Mouse (Mus musculus) hindbrain, embryonic 12.5 days (tissue): ENCODE measurements around the gene Ube2e2. TPM values are rescaled to one million over a fixed set of nuclear protein-coding genes. Genes with fewer than 3 reads are reported as not detected.
"Not testable (repeated sequence)": the region's sequence is repeated elsewhere in the genome, so short reads cannot be mapped to it uniquely, and the experiment has no call there.

Experiments
- ATAC-seq: fragments of 200-750 bp; cut with Nextera tagmentation; 2 replicates; pipeline ENCODE4 v1.8.0; 2017; ENCODE audit warnings: moderate TSS enrichment; ENCODE audit not compliant: low FRiP score
- H3K27ac ChIP-seq: fragments of 300-500 bp; sonication (generic); 2 replicates; pipeline ENCODE4 v1.5.1; 2016; ENCODE audit warnings: mild to moderate bottlenecking
- H3K27me3 ChIP-seq: fragments of 300-500 bp; sonication (generic); 2 replicates; pipeline ENCODE4 v1.6.1; 2016; ENCODE audit warnings: mild to moderate bottlenecking
- H3K36me3 ChIP-seq: fragments of 300-500 bp; sonication (generic); 2 replicates; pipeline ENCODE4 v1.6.1; 2016; ENCODE audit warnings: mild to moderate bottlenecking
- H3K4me1 ChIP-seq: fragments of 300-500 bp; sonication (generic); 2 replicates; pipeline ENCODE4 v1.6.1; 2016
- H3K4me2 ChIP-seq: fragments of 300-500 bp; sonication (generic); replicated peaks from 2 replicates; pipeline ENCODE4 v1.6.1; 2016; ENCODE audit warnings: mild to moderate bottlenecking
- H3K4me3 ChIP-seq: fragments of 300-500 bp; sonication (generic); 2 replicates; pipeline ENCODE4 v1.5.1; 2016; ENCODE audit warnings: mild to moderate bottlenecking
- H3K9ac ChIP-seq: fragments of 300-500 bp; sonication (generic); 2 replicates; pipeline ENCODE4 v1.6.1; 2016; ENCODE audit warnings: mild to moderate bottlenecking, moderate library complexity
- H3K9me3 ChIP-seq: fragments of 300-500 bp; sonication (generic); replicated peaks from 2 replicates; pipeline ENCODE4 v1.6.1; 2016; ENCODE audit warnings: mild to moderate bottlenecking
- WGBS: fragments of 180-500 bp; shearing (Covaris S2); methylation state at CpG from one replicate; pipeline ENCODE4 v1.1.7; 2016; 5-methylcytosine and 5-hydroxymethylcytosine counted together
- polyA plus RNA-seq: library from polyadenylated mRNA; unstranded; fragments of >200 nt; fragmentation: Nextera tagmentation; extraction: Ambion mirVana; gene quantifications from 2 replicates; pipeline ENCODE4 v1.2.1, GENCODE M21; 2016

The Ube2e2 gene
- polyA plus RNA-seq, 1 experiment from 2014 or later, result 71.0 TPM

DNA sequence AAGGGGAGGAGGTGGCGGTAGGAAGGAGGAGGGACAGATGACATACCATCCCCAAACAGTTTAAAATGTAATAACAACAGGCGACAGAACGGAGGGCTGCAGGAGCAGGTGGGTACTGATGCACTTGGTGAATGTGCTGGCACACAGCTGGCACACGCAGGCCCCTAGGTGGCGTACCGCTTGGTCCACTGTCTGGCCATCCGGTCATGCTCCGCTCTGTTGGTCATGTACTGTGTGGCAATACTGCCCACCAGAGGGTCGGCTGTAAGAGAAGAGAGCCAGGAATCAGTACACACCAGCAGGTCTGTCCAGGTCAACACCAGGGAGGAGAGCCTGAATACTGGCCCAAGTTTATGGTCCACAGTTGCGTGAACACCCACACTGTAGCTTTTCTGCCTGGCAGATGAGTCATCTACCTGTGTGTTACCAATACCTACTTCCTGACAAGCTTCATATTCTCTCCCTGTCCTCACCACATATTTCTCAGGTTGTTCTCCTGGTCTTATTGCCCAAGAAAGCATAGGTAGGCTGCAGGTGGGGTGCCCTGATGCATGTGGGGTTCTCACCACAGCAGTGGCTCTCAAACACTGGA is 319.8 kb downstream of the Ube2e2 start:
- H3K9me3 ChIP-seq, result no peaks in the 10 kb centered on the region
- H3K27ac ChIP-seq, result no peak overlapping the region
- H3K9ac ChIP-seq, result no peak overlapping the region
- peaks cover 6% of the 10 kb centered on the region; the same call in 1 of the 2 replicates for H3K4me1 ChIP-seq
- no peak overlapping the region for H3K4me2 ChIP-seq
- peak; percentile 53 for ATAC-seq
- H3K27me3 ChIP-seq, result peaks cover 32% of the 10 kb centered on the region
- 82% methylated on average over 10 of the region's 10 CpGs for WGBS
- no peaks in the 10 kb centered on the region for H3K36me3 ChIP-seq
- no peak overlapping the region for H3K4me3 ChIP-seq

DNA sequence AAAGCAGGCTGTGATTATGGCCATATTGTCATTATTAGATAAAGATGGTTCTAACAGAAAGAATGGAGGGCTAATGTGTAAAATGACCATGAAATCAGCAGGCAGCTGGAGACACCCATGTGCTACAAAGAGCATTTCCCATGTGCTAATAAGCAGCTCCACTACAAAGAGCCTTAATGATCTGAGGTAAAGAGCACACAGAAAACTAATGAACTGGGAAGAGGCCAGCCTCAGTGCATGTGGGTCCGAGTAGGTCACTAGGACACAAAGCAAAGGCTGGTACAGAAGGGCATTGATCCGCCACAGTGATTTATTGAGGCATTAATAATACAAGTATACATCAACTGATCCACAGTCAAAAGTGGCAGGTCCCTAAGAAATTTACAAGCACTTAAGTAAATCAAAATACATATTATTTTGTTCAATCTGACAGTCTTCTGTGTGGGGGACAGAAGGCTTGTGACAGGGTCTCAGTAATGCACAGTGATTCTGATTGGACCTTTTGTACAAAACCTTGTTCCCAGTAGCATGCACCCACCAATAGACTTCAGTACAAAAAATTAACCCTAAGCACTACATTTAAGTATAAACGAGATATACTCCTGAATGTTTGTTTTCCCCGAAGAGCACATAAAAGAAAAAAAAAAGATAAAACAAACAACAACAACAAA is 320.6 kb downstream of the Ube2e2 start:
- Histone ChIP-seq H3K27ac (no peak overlapping the region), H3K4me2 (no peak overlapping the region), H3K9me3 (no peaks in the 10 kb centered on the region), H3K4me1 (peaks cover 6% of the 10 kb centered on the region; the same call in 1 of the 2 replicates), H3K36me3 (no peaks in the 10 kb centered on the region), H3K27me3 (peaks cover 32% of the 10 kb centered on the region), H3K9ac (no peak overlapping the region), H3K4me3 (no peak overlapping the region)
- 53% methylated on average over 4 of the region's 4 CpGs for WGBS
- peak; percentile 90 for ATAC-seq

DNA sequence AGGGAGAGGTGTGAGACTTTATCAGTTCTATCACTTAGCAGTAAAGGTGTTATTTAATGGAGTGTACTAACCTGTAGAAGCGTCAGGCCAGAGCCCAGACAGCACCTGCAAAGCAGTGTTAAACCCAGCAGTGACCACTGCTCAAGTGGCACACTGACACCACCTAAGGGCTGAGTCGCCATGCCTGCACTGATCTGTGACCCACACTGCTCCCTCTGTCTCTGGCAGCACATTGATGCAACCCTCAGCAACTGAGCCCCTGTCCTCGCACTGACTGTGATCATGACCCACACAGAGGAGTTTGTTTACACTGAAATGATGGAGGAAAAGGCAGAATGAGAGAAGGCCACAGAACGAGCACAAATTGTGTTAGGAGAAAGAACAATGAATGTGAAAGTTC is 321.2 kb downstream of the Ube2e2 start:
- no peaks in the 10 kb centered on the region for H3K9me3 ChIP-seq
- ATAC-seq, result peak; percentile 53
- H3K27ac ChIP-seq, result peak overlapping the region; percentile 35; the same call in 1 of the 2 replicates
- H3K4me2 ChIP-seq, result no peak overlapping the region
- H3K27me3 ChIP-seq, result peaks cover 36% of the 10 kb centered on the region
- no peak overlapping the region for H3K4me3 ChIP-seq
- no peaks in the 10 kb centered on the region for H3K36me3 ChIP-seq
- H3K4me1 ChIP-seq, result peaks cover 6% of the 10 kb centered on the region; the same call in 1 of the 2 replicates
- no peak overlapping the region for H3K9ac ChIP-seq
- WGBS, result 39% methylated on average over 4 of the region's 4 CpGs

DNA sequence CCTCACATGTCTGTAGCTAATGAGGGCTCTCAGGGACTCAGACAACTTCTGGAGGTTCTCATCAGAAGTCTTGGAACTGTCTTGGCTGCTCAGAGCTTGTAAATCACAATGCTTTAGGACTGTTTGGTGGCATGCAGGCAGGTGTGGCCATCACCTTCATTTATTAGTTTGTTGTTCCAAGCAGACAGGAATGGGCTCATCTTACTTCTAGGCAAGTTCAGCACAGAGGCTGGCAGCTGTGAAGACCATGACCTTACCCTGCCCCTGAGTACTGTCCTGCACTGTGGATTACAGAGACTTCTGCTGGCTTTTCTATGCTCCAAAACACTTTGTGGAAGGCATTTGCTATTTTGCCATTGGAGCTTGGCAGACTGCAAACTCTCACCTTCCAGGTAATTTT is 324.5 kb downstream of the Ube2e2 start:
- no peak overlapping the region for H3K27ac ChIP-seq
- H3K9ac ChIP-seq, result no peak overlapping the region
- no peak for ATAC-seq
- H3K27me3 ChIP-seq, result peaks cover 21% of the 10 kb centered on the region
- no peak overlapping the region for H3K4me2 ChIP-seq
- no peaks in the 10 kb centered on the region for H3K9me3 ChIP-seq
- peaks cover 6% of the 10 kb centered on the region; the same call in 1 of the 2 replicates for H3K4me1 ChIP-seq
- H3K4me3 ChIP-seq, result no peak overlapping the region
- H3K36me3 ChIP-seq, result no peaks in the 10 kb centered on the region

DNA sequence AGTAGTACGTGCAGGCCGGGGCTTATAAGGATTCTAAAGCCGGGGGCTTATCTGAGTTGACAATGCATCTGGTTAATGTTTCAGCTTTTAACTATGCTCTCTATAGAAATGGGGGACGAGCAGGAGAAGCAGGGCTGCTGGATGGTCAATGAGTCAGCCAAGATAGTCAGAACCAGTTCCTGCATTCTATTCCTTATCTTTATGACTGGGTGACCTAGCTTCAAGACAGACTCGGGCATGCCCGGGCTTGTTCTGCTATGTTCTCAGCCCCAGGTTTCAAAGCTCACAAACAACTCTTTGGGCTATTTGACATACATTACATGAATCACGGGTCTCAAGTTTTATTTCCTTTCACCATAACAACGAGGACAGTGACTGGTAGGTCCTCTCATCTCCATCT is 329.1 kb downstream of the Ube2e2 start:
- not testable (repeated sequence) for H3K4me2 ChIP-seq, H3K4me3 ChIP-seq, H3K36me3 ChIP-seq, H3K4me1 ChIP-seq, H3K27ac ChIP-seq, ATAC-seq, H3K9ac ChIP-seq, H3K27me3 ChIP-seq, H3K9me3 ChIP-seq
- WGBS, result 82% methylated on average over 8 of the region's 8 CpGs

DNA sequence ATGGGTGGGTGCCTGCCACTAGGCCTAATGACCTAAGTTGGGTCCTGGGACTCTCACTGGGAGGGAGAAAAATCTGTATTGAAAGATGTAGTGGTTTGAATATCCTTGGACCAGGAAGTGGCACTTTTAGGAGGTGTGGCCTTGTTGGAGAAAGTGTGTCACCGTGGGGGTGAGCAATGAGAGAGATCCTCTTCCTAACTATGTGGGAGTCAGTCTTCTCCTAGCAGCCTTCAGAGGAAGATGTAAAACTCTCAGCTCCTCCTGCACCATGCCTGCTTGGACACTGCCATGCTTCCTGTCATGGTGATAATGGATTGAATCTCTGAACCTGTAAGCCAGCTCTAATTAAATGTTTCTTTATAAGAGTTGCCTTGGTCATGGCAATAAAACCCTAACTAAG is 338.8 kb downstream of the Ube2e2 start:
- H3K36me3 ChIP-seq, result no peaks in the 10 kb centered on the region

DNA sequence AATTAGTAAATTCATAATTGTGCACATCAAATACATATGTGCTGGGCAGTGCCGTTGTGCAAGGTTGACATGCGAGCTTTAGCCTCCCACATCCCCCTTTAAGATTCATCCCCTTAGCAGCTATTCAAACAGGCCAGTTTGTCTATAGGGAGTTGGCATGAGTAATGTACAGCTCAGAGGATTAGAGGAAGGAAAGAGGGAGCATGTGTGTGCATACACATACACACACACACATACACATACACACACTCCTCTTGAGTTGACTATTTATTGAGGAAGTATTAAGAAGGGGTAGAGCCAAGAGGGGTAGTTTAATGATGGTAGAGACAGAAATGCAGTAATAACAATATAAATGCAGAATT is 339.5 kb downstream of the Ube2e2 start:
- H3K9ac ChIP-seq, result no peak overlapping the region
- H3K4me2 ChIP-seq, result no peak overlapping the region
- H3K4me3 ChIP-seq, result no peak overlapping the region
- no peak overlapping the region for H3K27ac ChIP-seq
- H3K9me3 ChIP-seq, result no peaks in the 10 kb centered on the region
- H3K27me3 ChIP-seq, result no peaks in the 10 kb centered on the region
- no peaks in the 10 kb centered on the region for H3K4me1 ChIP-seq
- H3K36me3 ChIP-seq, result no peaks in the 10 kb centered on the region
- 83% methylated on average over 2 of the region's 2 CpGs for WGBS
- no peak for ATAC-seq

More for the DNA sequence above, 338.8 kb downstream of the Ube2e2 start:
- H3K4me2 ChIP-seq, result no peak overlapping the region
- no peaks in the 10 kb centered on the region for H3K27me3 ChIP-seq
- no peak overlapping the region for H3K4me3 ChIP-seq
- H3K27ac ChIP-seq, result no peak overlapping the region
- whole genome bisulfite sequencing, result 82% methylated on average over 1 of the region's 1 CpGs
- no peaks in the 10 kb centered on the region for H3K9me3 ChIP-seq
- H3K4me1 ChIP-seq, result no peaks in the 10 kb centered on the region
- no peak for ATAC-seq
- no peak overlapping the region for H3K9ac ChIP-seq

DNA sequence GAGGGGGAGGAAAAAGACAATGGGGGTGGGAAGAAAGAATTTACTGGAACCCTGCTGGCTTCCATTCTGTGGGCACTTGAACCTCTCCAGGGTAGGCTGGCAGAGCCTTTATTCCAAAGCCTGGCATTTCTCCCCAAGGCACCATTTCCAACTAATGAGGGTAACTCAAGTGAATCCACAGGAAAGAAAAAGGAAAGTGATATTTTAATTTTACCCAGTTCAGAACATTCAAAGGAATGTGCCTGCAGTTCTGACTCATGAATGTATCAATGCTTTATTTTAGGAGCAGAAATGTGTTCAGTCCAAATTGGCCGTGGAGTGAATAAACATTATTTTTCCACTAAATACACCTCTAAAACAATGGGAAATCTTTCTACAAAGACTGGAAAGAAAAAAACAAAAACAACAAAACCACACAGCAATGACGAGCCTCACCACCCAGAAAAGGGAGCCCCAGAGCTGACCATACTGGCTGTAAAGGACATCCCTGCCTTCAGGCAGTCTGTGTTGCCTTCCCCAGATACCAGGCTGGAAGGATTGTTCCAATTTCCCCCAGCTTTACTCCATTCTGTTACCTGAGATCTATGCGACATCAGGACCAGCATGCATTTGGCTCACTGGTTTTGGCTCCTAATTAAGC is 340.0 kb downstream of the Ube2e2 start:
- 63% methylated on average over 3 of the region's 3 CpGs for WGBS
- no peaks in the 10 kb centered on the region for H3K9me3 ChIP-seq
- no peaks in the 10 kb centered on the region for H3K27me3 ChIP-seq
- H3K36me3 ChIP-seq, result no peaks in the 10 kb centered on the region
- no peak overlapping the region for H3K4me2 ChIP-seq
- no peak overlapping the region for H3K27ac ChIP-seq
- no peak for ATAC-seq
- H3K4me1 ChIP-seq, result no peaks in the 10 kb centered on the region
- no peak overlapping the region for H3K9ac ChIP-seq
- no peak overlapping the region for H3K4me3 ChIP-seq

DNA sequence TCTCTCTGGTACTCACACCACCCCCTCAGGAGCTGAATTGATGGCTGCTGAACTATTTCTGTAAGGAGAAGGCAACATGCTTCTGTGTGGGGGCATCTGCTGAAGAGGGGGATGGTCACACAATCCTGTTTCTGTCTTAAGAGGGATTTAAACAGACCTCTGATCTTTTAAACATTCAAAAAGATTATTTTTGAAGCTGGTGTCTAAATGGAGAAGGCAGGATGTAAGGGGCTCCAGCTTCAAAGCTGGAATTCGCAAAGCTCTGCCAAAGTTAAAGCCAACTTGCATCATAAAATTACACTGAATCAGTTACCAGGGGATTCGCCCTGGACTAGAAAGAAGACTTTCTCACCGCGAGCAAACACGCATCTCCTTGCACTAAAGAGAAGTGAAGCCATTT is 346.5 kb downstream of the Ube2e2 start:
- H3K4me3 ChIP-seq, result no peak overlapping the region
- no peak overlapping the region for H3K27ac ChIP-seq
- no peaks in the 10 kb centered on the region for H3K4me1 ChIP-seq
- no peaks in the 10 kb centered on the region for H3K9me3 ChIP-seq
- H3K4me2 ChIP-seq, result no peak overlapping the region
- 81% methylated on average over 5 of the region's 5 CpGs for WGBS
- no peaks in the 10 kb centered on the region for H3K27me3 ChIP-seq
- H3K36me3 ChIP-seq, result no peaks in the 10 kb centered on the region
- H3K9ac ChIP-seq, result no peak overlapping the region
- ATAC-seq, result no peak

DNA sequence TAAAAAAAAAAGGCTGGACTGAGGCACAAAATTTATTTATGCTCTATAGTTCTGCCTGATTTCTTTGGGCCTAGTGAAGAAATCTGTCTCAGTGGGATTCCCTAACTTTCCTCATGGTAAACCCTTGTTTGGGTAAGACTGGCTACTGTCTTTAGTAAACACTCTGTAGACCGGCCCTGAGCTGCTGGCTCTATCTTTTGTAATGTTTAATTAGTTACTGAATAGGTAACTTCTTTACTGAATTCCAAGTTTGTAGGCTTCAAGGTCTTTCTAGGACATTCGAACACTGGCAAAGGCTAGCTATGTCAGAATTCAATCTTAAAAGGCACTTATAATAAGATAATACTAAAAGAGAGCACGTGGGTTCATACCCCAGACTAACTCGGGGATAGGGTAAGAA is 355.0 kb downstream of the Ube2e2 start:
- not testable (repeated sequence) for H3K36me3 ChIP-seq, H3K27me3 ChIP-seq

DNA sequence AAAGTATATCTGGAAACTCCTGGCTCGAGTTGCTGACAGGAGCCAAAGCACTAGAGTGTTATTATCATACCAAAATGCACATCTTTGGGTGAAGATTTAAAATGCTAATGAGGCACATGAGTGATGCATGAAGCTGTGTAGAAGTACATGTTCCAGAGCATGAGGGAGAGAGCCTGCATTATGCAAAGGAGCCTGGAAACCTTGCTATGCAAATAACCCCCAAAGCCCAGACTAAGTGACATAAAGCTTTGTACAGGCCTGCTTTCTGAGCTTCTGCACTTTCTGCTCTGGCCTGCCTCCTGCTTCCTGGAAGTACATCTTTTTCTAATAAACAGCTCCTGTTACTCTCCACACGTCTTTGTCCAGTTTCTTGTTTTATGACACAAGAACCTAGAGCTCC is 363.2 kb downstream of the Ube2e2 start:
- ATAC-seq, result no peak
- 76% methylated on average over 2 of the region's 2 CpGs for WGBS
- Histone ChIP-seq H3K36me3 (no peaks in the 10 kb centered on the region), H3K4me3 (no peak overlapping the region), H3K27me3 (no peaks in the 10 kb centered on the region), H3K4me1 (no peaks in the 10 kb centered on the region), H3K9ac (no peak overlapping the region), H3K9me3 (no peaks in the 10 kb centered on the region), H3K27ac (no peak overlapping the region), H3K4me2 (no peak overlapping the region)

More for the DNA sequence above, 355.0 kb downstream of the Ube2e2 start:
- WGBS, result 83% methylated on average over 4 of the region's 4 CpGs
- not testable (repeated sequence) for H3K4me1 ChIP-seq, H3K4me3 ChIP-seq, H3K9ac ChIP-seq, ATAC-seq, H3K4me2 ChIP-seq, H3K27ac ChIP-seq, H3K9me3 ChIP-seq

DNA sequence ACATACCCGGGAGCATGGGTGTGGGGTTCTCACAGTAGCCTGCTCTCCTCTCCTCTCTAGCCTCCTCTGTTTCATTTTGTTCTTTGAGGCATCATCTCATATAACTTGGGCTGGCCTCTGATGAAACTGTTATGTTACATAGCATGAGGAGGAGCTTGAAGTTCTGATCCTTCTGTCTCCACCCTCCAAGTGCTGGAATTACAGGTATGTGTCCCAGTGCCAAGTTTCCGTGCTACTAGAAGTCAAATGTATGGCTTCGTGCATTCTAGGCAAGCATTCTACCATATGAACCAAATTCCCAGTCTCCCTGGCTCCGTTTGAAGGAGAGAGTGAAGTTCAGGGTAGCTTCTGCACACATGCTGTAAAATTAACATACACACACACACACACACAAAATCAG is 363.6 kb downstream of the Ube2e2 start:
- WGBS, result 84% methylated on average over 4 of the region's 4 CpGs
- Histone ChIP-seq H3K4me2 (no peak overlapping the region), H3K9ac (no peak overlapping the region), H3K4me1 (no peaks in the 10 kb centered on the region), H3K9me3 (no peaks in the 10 kb centered on the region), H3K27ac (no peak overlapping the region), H3K4me3 (no peak overlapping the region), H3K36me3 (no peaks in the 10 kb centered on the region), H3K27me3 (no peaks in the 10 kb centered on the region)
- no peak for ATAC-seq
